Mouse (Mus musculus) liver (tissue): ENCODE results near the gene Fry.

Experiments
- DNase-seq: peaks from one replicate; pipeline ENCODE4 v3.0.0-alpha.2; 2020; ENCODE audit warnings: mixed read lengths

Gene Fry

GRCm38 (mm10) chr5:150229776-150230175 is 111.3 kb downstream of the Fry start:
- no peak for DNase-seq

DNA sequence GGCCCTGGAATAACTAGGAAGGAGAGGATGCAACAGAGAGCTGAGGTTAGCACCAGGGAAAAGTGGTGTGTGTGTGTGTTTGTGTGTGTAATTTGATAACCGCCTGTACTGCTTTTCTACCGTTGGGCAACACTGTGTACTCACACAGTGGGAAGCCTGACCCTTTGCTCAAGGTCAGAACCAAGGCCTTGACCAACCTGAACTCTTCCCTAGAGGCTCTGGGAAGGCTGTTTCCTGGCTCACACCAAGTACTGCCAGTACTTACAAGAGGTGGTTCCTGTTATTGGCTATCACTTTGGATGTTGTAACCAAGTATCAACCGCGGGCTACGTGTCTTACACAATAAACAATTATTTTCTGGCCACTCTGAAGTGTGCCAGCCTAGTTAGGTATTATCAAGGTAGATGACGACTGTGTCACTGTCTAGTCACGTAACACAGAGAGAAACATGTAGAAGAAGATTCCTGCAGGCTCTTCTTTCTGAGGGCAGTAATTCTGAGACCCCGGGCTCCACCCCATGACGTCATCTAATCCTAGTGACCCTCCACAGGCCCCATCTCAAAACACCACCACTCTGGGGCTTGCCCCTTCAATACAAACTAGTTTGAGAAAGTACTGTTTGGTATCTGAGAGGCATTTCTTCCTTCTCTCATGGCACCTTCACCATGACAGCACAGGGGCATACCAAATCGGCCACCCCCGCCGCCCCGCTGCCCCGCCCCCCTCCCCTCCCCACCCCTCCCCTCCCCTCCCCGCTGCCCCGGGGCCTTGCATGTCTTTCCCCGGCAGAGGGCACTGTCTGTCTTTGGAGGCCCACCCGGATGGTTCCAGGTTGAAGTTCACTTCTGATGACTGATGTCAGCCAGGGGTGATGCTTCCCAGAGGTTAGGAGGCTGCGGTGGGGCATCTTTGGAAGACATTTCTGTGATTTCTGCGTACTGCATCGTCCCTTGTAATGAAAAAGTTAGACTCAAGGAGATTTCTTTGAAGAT is 114.0 kb downstream of the Fry start:
- peak; percentile 49 for DNase-seq

GRCm38 (mm10) chr5:150233154-150233886 is 114.9 kb downstream of the Fry start:
- DNase-seq: peak; percentile 51

- no peak for DNase-seq
These were observed 117.5 kb downstream of the Fry start for GRCm38 (mm10) chr5:150235931-150236330.

- no peak for DNase-seq
These were observed 118.2 kb downstream of the Fry start for GRCm38 (mm10) chr5:150236597-150236996.

DNA sequence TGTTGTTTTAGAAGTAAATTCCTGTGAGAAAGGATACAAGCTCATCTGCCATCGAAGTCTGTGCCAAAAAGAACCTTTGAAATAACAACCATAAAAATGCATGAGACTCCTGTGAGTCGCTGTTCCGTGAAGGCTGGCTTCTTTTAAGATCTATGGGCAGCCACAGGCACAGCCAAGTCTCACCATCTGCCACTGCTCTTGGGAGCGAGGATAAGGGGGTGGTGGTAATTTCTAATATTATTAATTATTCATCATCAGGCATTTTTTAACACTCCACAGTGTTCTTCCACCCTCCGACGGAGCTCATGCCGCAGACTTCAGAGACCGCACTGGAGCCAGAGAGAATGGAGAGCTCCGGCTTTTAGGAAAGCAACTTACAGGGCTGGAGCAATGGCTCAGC is 123.2 kb downstream of the Fry start:
- DNase-seq: no peak

GRCm38 (mm10) chr5:150246737-150247136 is 128.3 kb downstream of the Fry start:
- DNase-seq: no peak

DNA sequence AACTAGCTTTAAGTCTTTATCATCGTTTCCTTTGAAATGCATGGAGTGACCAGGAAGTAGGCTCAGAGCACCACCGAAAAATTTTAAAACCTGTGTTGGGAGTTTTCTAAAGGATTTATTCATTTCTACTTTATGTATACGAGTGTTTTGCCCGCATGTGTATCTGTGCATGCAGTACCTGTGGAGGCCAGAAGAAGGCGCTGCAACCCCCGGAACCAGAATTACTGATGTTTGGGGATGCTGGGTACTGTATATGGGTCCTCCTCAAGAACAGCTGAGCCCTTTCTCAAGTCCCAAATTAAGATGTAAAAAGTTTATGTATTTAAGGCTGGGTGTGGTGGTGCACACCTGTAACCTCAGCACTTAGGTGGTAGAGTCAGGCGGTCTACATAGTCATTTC is 139.3 kb downstream of the Fry start:
- no peak for DNase-seq

DNA sequence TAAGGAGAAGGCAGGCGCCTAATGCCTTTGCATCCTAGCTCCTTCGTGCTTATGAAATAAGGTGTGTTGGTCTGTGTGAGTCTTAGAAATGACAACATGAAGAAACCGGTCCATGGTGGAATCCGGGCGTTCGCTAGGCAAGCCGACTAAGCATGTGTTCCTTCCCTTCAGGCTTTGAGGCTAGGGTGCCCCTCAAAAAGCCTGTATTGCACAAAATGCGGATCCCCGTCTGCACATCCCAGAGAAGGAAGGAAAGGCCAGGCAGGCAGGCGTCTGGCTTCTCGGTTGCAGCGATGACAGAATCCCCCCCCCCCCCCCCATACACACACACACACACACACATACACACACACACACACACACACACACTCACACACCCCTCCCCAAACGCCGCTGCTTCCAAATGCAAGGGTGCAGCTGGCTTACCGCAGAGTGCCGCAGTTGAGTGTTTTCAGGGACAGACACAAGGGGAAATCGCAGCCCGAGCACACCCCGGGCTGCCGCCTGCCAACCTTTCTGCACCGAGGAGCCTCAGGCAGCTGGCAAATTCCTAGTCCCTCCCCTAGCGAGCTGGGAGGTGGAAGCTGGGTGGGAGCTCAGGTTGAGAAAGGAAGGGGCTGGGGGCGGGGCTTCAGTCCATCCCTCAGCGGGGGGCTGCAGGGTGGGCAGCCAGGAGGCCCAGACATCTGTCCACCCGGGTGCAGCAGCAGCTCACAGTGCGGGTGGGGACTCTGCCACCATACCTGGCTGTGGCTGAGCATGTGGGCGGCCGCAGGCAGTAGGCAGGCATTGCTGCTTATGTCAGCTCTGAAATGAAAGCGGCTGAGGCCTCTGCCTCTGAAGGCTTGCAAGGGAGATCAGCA is 141.0 kb downstream of the Fry start:
- peak; percentile 23 for DNase-seq

GRCm38 (mm10) chr5:150260054-150260386 is 141.6 kb downstream of the Fry start:
- no peak for DNase-seq

DNA sequence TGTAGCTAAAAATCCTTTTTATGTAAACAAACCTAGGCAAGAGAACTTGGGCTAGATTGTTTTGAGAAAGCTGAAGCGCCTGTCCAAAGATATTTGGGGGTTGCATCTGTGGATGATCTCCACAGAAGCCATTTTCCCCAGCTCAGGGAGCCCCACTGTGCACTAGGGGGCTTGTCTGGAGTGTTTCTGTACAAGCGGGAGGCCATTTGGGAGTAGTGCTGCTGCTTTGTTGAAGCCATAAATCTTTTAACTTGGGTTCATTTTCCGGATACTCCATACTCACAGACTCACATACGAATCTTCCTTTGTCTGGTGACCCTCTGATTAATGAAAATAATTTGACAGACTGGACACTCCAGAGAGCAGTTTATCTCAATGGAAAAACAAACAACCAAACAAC is 142.9 kb downstream of the Fry start:
- DNase-seq: no peak

GRCm38 (mm10) chr5:150262046-150262716 is 143.7 kb downstream of the Fry start:
- DNase-seq: no peak

- no peak for DNase-seq
These were observed 144.3 kb downstream of the Fry start for GRCm38 (mm10) chr5:150262717-150263103.

DNA sequence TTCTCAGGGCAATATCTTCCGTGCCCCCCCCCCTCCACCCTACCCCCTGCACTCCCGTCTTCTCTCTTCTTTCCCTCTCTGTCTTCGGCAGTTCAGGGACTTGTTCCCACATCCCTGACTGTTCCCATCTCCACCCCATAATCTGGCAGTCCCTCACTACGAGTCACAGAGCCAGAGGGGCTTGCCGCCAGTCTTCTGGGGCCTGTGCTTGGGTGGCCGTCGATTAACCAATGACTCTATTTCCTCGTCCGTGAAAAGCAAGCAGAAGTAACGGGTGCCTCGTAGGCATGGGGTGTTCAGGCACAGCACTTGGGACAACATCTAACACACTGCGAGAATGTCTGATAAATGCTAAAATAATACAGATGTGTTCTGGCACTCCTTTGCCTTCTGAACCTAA is 144.7 kb downstream of the Fry start:
- DNase-seq: no peak

- DNase-seq: no peak
These were observed 145.2 kb downstream of the Fry start for GRCm38 (mm10) chr5:150263656-150264055.

DNA sequence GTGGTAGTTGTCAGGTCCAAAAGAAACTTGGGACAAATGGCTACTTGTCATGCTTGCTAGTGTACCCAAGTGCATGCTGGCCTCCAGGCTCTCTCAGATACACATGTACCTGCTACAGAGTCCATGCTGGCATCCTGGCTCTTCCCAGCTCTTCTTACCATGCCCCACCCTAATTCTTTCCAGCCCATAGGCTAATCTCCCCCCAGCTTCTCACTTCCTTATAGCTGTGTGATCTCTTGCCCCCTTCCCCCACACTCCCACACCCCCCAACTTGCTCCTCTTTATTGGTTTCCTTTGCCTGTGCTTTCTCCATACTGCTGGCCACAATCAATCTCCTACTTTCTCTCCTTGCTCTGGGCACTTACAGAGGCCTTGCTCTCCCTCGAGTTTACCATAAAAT is 146.6 kb downstream of the Fry start:
- no peak for DNase-seq

GRCm38 (mm10) chr5:150265953-150266352 is 147.5 kb downstream of the Fry start:
- DNase-seq: no peak

- DNase-seq: no peak
These were observed 149.8 kb downstream of the Fry start for GRCm38 (mm10) chr5:150268261-150268660.

DNA sequence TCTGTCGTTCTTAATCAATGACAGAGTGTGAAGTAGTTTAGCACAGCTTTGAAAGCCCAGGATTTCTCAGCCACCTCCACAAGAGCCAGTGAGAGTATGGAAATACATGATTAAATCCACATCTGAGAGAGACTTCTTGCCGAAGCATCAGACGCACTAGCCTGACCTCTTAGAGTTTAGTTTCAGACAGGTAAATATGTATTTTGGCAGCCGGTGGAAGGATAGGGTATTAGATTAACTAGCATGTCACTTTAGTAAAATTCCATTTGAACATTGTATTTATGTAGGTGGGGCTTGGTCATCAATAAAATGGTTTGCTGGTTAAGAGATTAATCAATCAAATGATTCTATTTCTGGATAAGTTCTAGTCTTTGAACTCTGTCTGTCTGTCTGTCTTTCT is 152.0 kb downstream of the Fry start:
- no peak for DNase-seq

- DNase-seq: no peak
These were observed 153.7 kb downstream of the Fry start for GRCm38 (mm10) chr5:150272173-150272572.

DNA sequence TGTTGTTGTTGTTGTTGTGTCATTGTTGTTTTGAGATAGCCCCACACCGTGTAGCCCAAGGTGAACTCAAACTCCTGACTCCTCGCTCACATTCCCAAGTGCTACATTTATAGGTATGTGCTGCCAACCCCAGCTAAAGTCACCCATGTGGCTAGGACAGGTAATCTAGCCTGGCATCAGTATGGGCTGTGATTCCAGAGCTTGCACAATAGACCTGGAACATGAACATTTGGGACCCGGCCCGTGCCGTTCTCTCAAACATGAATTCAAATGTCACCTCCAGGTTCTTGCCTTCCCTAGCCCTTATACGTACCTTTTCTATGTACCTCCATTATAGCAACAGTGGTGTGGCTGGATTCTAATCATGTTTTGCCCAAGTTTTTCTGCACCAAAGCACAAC is 156.9 kb downstream of the Fry start:
- DNase-seq: no peak

DNA sequence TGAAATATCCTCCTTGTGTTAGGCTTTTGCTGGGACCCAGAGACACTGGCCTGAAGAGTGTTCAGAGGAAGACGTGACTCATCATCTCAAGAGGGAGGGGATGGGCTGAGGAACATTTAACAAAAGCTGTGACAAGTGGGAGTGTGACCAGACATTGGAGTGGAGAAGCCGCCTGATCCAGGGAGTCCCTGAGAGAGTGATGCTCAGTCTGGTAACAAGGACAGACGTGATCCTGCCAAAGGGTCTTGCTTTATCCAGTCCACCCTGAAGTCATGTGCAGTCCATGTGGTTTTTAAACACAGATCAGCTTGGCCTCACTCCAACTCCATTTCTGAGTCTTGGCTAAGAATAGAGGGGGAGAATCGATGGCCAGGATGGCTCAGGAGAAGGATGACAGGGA is 158.2 kb downstream of the Fry start:
- DNase-seq: no peak

DNA sequence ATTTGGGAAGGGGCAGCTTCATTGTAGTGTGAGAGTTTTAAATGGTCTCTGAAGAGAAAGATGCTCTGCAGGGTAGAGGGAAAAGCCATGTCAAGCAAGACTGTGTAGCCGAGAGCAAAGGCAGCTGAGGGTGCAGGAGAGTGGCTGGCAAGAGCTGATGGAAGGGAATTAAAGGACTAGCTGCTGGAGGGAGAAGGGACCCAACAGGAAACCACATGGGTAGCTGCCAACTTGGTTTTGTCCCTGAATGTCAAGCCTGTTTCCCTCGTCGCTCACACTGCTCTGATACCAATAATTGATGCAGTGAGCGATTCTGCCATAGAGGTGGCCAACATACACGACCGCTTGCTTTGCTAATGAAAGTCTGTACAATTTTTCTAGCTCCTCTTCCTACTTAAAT is 160.9 kb downstream of the Fry start:
- DNase-seq: no peak
